Mouse (Mus musculus) liver, embryonic 16.5 days (tissue): ENCODE data around the gene Asb5. TPM values are rescaled to one million over a fixed set of nuclear protein-coding genes. Genes with fewer than 3 reads are reported as not detected.

Experiments used
- ATAC-seq: fragments of 200-750 bp; cut with Nextera tagmentation; 2 replicates; pipeline ENCODE4 v1.8.0; 2017; ENCODE audit warnings: low read depth, mild to moderate bottlenecking, moderate number of reproducible peaks, moderate library complexity
- H3K27ac ChIP-seq: fragments of 300-500 bp; sonication (generic); 2 replicates; pipeline ENCODE4 v1.5.1; 2014; ENCODE audit warnings: mild to moderate bottlenecking, low read length
- H3K27me3 ChIP-seq: fragments of 300-500 bp; sonication (generic); 2 replicates; pipeline ENCODE4 v1.6.1; 2014; ENCODE audit warnings: low read depth, low read length, mixed read lengths; ENCODE audit not compliant: control insufficient read depth, insufficient read depth
- H3K36me3 ChIP-seq: fragments of 300-500 bp; sonication (generic); 2 replicates; pipeline ENCODE4 v1.6.1; 2014; ENCODE audit warnings: mild to moderate bottlenecking; ENCODE audit not compliant: control insufficient read depth, insufficient read depth
- H3K4me1 ChIP-seq: fragments of 300-500 bp; sonication (generic); 2 replicates; pipeline ENCODE4 v1.6.1; 2014; ENCODE audit warnings: low read depth, low read length, mixed read lengths; ENCODE audit not compliant: control insufficient read depth
- H3K4me2 ChIP-seq: fragments of 300-500 bp; sonication (generic); 2 replicates; pipeline ENCODE4 v1.6.1; 2014; ENCODE audit warnings: low read depth, low read length, mixed read lengths
- H3K4me3 ChIP-seq: fragments of 300-500 bp; sonication (generic); 2 replicates; pipeline ENCODE4 v1.5.1; 2014; ENCODE audit warnings: low read depth, mild to moderate bottlenecking, low read length
- H3K9ac ChIP-seq: fragments of 300-500 bp; sonication (generic); 2 replicates; pipeline ENCODE4 v1.6.1; 2014; ENCODE audit warnings: low read depth, low read length
- H3K9me3 ChIP-seq: fragments of 300-500 bp; sonication (generic); replicated peaks from 2 replicates; pipeline ENCODE4 v1.6.1; 2016; ENCODE audit warnings: low read length; ENCODE audit not compliant: control insufficient read depth
- WGBS: fragments of 180-500 bp; shearing (Covaris S2); extraction: QIAGEN DNeasy Blood & Tissue Kit; methylation state at CpG from one replicate; pipeline ENCODE4 v1.1.7; 2014; ENCODE audit not compliant: insufficient replicate concordance; 5-methylcytosine and 5-hydroxymethylcytosine counted together
- polyA plus RNA-seq: library from polyadenylated mRNA; unstranded; fragments of >200 nt; fragmentation: Nextera tagmentation; extraction: Ambion mirVana; gene quantifications from 2 replicates; pipeline ENCODE4 v1.2.1, GENCODE M21; 2015

Gene Asb5
- polyA plus RNA-seq = 1.1 TPM in 2 replicates

GRCm38 (mm10) chr8:54529382-54530296 lies at the start of gene Asb5, which contains the start of gene Spcs3:
Gene Asb5, plus strand, starts transcription at chr8:54529580.
Gene Spcs3, minus strand, starts transcription at chr8:54529998.
- WGBS = under 1% methylated on average over 82 of the region's 89 CpGs
- no peaks in the 10 kb centered on the region for H3K27me3 ChIP-seq
- H3K27ac ChIP-seq = peak within 1 kb of the TSS; percentile 87
- H3K9ac ChIP-seq = peak within 1 kb of the TSS; percentile 89
- peaks cover 20% of the 10 kb centered on the region for H3K4me1 ChIP-seq
- peak within 1 kb of the TSS; percentile 90 for H3K4me2 ChIP-seq
- H3K9me3 ChIP-seq = no peaks in the 10 kb centered on the region
- peak; percentile 94 for ATAC-seq
- H3K36me3 ChIP-seq = no peaks in the 10 kb centered on the region
- H3K4me3 ChIP-seq = peak within 1 kb of the TSS; percentile 90

GRCm38 (mm10) chr8:54486555-54487273 lies 42.7 kb upstream of the Asb5 start:
- no peaks in the 10 kb centered on the region for H3K36me3 ChIP-seq
- no peak overlapping the region for H3K9ac ChIP-seq
- H3K4me2 ChIP-seq = peak overlapping the region; percentile 30; the same call in 1 of the 2 replicates
- H3K4me3 ChIP-seq = no peak overlapping the region
- no peaks in the 10 kb centered on the region for H3K4me1 ChIP-seq
- no peaks in the 10 kb centered on the region for H3K9me3 ChIP-seq
- no peak overlapping the region for H3K27ac ChIP-seq
- ATAC-seq = no peak
- no peaks in the 10 kb centered on the region for H3K27me3 ChIP-seq
- 11% methylated on average over 19 of the region's 19 CpGs for WGBS

- Histone ChIP-seq H3K9me3 (no peaks in the 10 kb centered on the region), H3K4me2 (no peak overlapping the region), H3K4me3 (no peak overlapping the region), H3K27me3 (no peaks in the 10 kb centered on the region), H3K27ac (no peak overlapping the region), H3K4me1 (no peaks in the 10 kb centered on the region), H3K36me3 (no peaks in the 10 kb centered on the region), H3K9ac (no peak overlapping the region)
- WGBS = 63% methylated on average over 4 of the region's 4 CpGs
- ATAC-seq = no peak
Measured at GRCm38 (mm10) chr8:54488437-54488836, 40.9 kb upstream of the Asb5 start.

- Histone ChIP-seq H3K4me2 (no peak overlapping the region), H3K4me1 (no peaks in the 10 kb centered on the region), H3K4me3 (no peak overlapping the region), H3K27me3 (no peaks in the 10 kb centered on the region), H3K9me3 (no peaks in the 10 kb centered on the region), H3K27ac (no peak overlapping the region), H3K9ac (no peak overlapping the region), H3K36me3 (no peaks in the 10 kb centered on the region)
- ATAC-seq = no peak
- WGBS = 17% methylated on average over 6 of the region's 6 CpGs
Measured at GRCm38 (mm10) chr8:54491057-54491690, 38.2 kb upstream of the Asb5 start.

- ATAC-seq = no peak
- Histone ChIP-seq H3K27ac (no peak overlapping the region), H3K27me3 (no peaks in the 10 kb centered on the region), H3K9ac (no peak overlapping the region), H3K4me1 (no peaks in the 10 kb centered on the region), H3K36me3 (no peaks in the 10 kb centered on the region), H3K4me3 (no peak overlapping the region), H3K4me2 (no peak overlapping the region), H3K9me3 (no peaks in the 10 kb centered on the region)
- 52% methylated on average over 4 of the region's 4 CpGs for WGBS
Measured at GRCm38 (mm10) chr8:54491934-54492333, 37.4 kb upstream of the Asb5 start.

- WGBS = 8% methylated on average over 6 of the region's 6 CpGs
Measured at GRCm38 (mm10) chr8:54493110-54493509, 36.3 kb upstream of the Asb5 start.

GRCm38 (mm10) chr8:54493915-54494314 lies 35.5 kb upstream of the Asb5 start:
- H3K9ac ChIP-seq = no peak overlapping the region
- no peaks in the 10 kb centered on the region for H3K9me3 ChIP-seq
- H3K4me2 ChIP-seq = no peak overlapping the region
- no peak overlapping the region for H3K4me3 ChIP-seq
- no peaks in the 10 kb centered on the region for H3K4me1 ChIP-seq
- H3K36me3 ChIP-seq = no peaks in the 10 kb centered on the region
- 42% methylated on average over 3 of the region's 3 CpGs for WGBS
- no peaks in the 10 kb centered on the region for H3K27me3 ChIP-seq
- ATAC-seq = no peak
- H3K27ac ChIP-seq = no peak overlapping the region

More at GRCm38 (mm10) chr8:54493110-54493509, 36.3 kb upstream of the Asb5 start:
- Histone ChIP-seq H3K4me3 (no peak overlapping the region), H3K36me3 (no peaks in the 10 kb centered on the region), H3K9me3 (no peaks in the 10 kb centered on the region), H3K27me3 (no peaks in the 10 kb centered on the region), H3K27ac (no peak overlapping the region), H3K4me1 (no peaks in the 10 kb centered on the region), H3K4me2 (no peak overlapping the region), H3K9ac (no peak overlapping the region)
- no peak for ATAC-seq

- no peak for ATAC-seq
- Histone ChIP-seq H3K27me3 (no peaks in the 10 kb centered on the region), H3K27ac (no peak overlapping the region), H3K4me3 (no peak overlapping the region), H3K36me3 (no peaks in the 10 kb centered on the region), H3K9me3 (no peaks in the 10 kb centered on the region), H3K9ac (no peak overlapping the region), H3K4me2 (no peak overlapping the region), H3K4me1 (peaks cover 3% of the 10 kb centered on the region)
- 67% methylated on average over 7 of the region's 7 CpGs for WGBS
Measured at GRCm38 (mm10) chr8:54503104-54503503, 26.3 kb upstream of the Asb5 start.
